In the genomic region with DNA sequence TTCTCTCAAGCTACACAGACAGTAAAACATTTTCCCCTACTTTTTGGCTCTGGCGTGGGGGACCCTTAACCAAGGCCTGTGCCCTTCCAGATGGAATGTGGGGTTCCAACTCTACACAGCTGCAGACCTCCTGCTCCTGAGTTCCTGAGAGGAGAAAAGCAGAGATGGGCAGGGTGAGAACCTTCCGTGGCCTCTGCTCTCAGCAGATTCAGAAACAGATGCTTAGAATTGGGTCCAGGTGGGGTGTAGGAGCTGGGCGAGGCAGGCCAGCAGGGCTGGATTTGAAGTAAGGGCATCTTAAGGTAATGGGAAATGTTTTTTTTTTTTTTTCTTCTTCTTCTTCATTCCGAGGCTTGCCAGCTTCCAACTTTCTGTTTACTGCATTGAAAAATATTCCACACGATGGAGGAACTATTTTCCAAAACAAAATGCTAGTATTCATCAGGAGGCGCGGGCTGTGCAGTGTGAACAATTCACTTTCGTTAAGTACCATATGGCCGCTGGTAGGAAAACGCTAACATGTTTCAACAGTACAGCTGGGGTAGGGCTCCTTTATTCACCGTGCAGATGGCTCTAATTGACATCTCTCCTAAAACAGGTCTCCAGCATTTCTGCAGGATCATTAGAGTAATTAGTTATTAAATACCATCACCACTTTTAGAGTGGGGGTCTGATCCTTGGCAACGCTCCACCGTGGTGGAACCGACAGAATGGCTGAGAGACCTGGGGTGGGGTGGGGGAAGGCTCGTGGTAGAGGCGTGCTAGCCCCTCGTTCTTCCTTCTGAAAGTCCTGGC, we compare ENCODE assay signal across 10 mouse cellular contexts.
DNase-seq lines count a peak whose midpoint lies in the region; ATAC-seq and TF ChIP-seq lines count a peak whose summit lies in the region.
"Had no signal": no experiment of that assay in that cellular context is flagged by ENCODE, and none has a peak within 500 bp of the region (broad histone marks: within the 10 kb centered on the region; RNA-seq: fewer than 3 reads in every experiment).

No protein-coding gene starts in this region.

- 60% methylated on average over 17 of the region's 17 CpGs for WGBS in midbrain, embryonic 13.5 days
- 62% methylated on average over 17 of the region's 17 CpGs for WGBS in midbrain, embryonic 15.5 days
- WGBS in intestine, postnatal 0 days, result 77% methylated on average over 17 of the region's 17 CpGs

- peak; percentile 54 for DNase-seq in forelimb bud, embryonic 11.5 days (ENCODE audit: low read depth, low spot score)
- peak; percentile 79 for DNase-seq in layer of hippocampus, adult 9-11 months
- DNase-seq in gastrocnemius, postnatal 4 days (ENCODE audit: low spot score in 2 of 2), result no peak
- no peak for DNase-seq in heart, postnatal 25 days (ENCODE audit: low spot score)
- DNase-seq: gastrocnemius, postnatal 14 days had no signal

- H3K4me2 ChIP-seq in midbrain, embryonic 13.5 days (replicated peaks), result no peak overlapping the region
- H3K4me2 ChIP-seq in midbrain, embryonic 15.5 days, result no peak overlapping the region
- no peak overlapping the region for H3K4me2 ChIP-seq in intestine, postnatal 0 days (replicated peaks; ENCODE audit: low read depth)
- H3K4me2 ChIP-seq: lung, embryonic 15.5 days had no signal

- TF ChIP-seq CTCF in intestine, postnatal 0 days (IDR thresholded peaks at IDR 0.05; ENCODE audit: low read depth), result no peak

- no peaks in the 10 kb centered on the region for H3K9me3 ChIP-seq in midbrain, embryonic 13.5 days
- no peaks in the 10 kb centered on the region for H3K9me3 ChIP-seq in midbrain, embryonic 15.5 days
- no peaks in the 10 kb centered on the region for H3K9me3 ChIP-seq in intestine, postnatal 0 days (ENCODE audit: control insufficient read depth)
- H3K9me3 ChIP-seq: lung, embryonic 15.5 days had no signal

- peaks cover 29% of the 10 kb centered on the region for H3K4me1 ChIP-seq in midbrain, embryonic 13.5 days (replicated peaks)
- H3K4me1 ChIP-seq in midbrain, embryonic 15.5 days, result peaks cover 5% of the 10 kb centered on the region; the same call in 1 of the 2 replicates
- no peaks in the 10 kb centered on the region for H3K4me1 ChIP-seq in intestine, postnatal 0 days (replicated peaks; ENCODE audit: control insufficient read depth, insufficient read depth, low read length)

- no peak overlapping the region for H3K9ac ChIP-seq in midbrain, embryonic 13.5 days (replicated peaks)
- no peak overlapping the region for H3K9ac ChIP-seq in midbrain, embryonic 15.5 days
- no peak overlapping the region for H3K9ac ChIP-seq in intestine, postnatal 0 days (ENCODE audit: low read depth, low read length)
- H3K9ac ChIP-seq: lung, embryonic 15.5 days had no signal

- no peak overlapping the region for H3K4me3 ChIP-seq in midbrain, embryonic 13.5 days (replicated peaks)
- no peak overlapping the region for H3K4me3 ChIP-seq in midbrain, embryonic 15.5 days
- no peak overlapping the region for H3K4me3 ChIP-seq in intestine, postnatal 0 days (ENCODE audit: low read depth, low read length)
- H3K4me3 ChIP-seq: lung, embryonic 15.5 days had no signal

- intact Hi-C loops in heart, postnatal 25 days (cut with DNase I), result no loop called here

- no peak overlapping the region for H3K27ac ChIP-seq in midbrain, embryonic 13.5 days
- no peak overlapping the region for H3K27ac ChIP-seq in midbrain, embryonic 15.5 days
- H3K27ac ChIP-seq in intestine, postnatal 0 days (ENCODE audit: low read depth, low read length), result no peak overlapping the region
- H3K27ac ChIP-seq: lung, embryonic 15.5 days had no signal

- H3K36me3 ChIP-seq in midbrain, embryonic 13.5 days, result no peaks in the 10 kb centered on the region
- H3K36me3 ChIP-seq in midbrain, embryonic 15.5 days (replicated peaks), result no peaks in the 10 kb centered on the region
- no peaks in the 10 kb centered on the region for H3K36me3 ChIP-seq in intestine, postnatal 0 days (ENCODE audit: control insufficient read depth, insufficient read depth)
- H3K36me3 ChIP-seq: lung, embryonic 15.5 days had no signal

- 0 out of 2 replicates have a peak, but pooled peaks have one; percentile 43 for ATAC-seq in midbrain, embryonic 13.5 days
- no peak for ATAC-seq in midbrain, embryonic 15.5 days (replicated peaks)
- no peak for ATAC-seq in intestine, postnatal 0 days
- ATAC-seq: CD4-positive, CD25-positive, alpha-beta regulatory T cell, adult 4 months had no signal

- H3K27me3 ChIP-seq in midbrain, embryonic 13.5 days, result no peaks in the 10 kb centered on the region
- H3K27me3 ChIP-seq in midbrain, embryonic 15.5 days (replicated peaks), result no peaks in the 10 kb centered on the region
- no peaks in the 10 kb centered on the region for H3K27me3 ChIP-seq in intestine, postnatal 0 days (replicated peaks; ENCODE audit: control insufficient read depth, insufficient read depth, low read length)
- H3K27me3 ChIP-seq: lung, embryonic 15.5 days had no signal

Comparison
In these comparisons a context has a peak if more than half of its experiments do, and no peak if none do; other contexts are left out.
1. DNase-seq: peak in forelimb bud, embryonic 11.5 days (single experiment) and layer of hippocampus, adult 9-11 months (single experiment); none in gastrocnemius, postnatal 4 days (0 of 2) and heart, postnatal 25 days (single experiment).